Mouse (Mus musculus) right cerebral cortex, postnatal 36 days (tissue): Measurements from ENCODE around the gene Bcl2l11.
"Not testable (repeated sequence)": the region's sequence is repeated elsewhere in the genome, so short reads cannot be mapped to it uniquely, and the experiment has no call there.

Experiments
- DNase-seq, 2 experiments: peaks; one replicate each; pipeline ENCODE4 v3.0.0; 2022; ENCODE audit warnings: low spot score in 2 of 2, mixed read lengths in 1 of 2

The Bcl2l11 gene

DNA sequence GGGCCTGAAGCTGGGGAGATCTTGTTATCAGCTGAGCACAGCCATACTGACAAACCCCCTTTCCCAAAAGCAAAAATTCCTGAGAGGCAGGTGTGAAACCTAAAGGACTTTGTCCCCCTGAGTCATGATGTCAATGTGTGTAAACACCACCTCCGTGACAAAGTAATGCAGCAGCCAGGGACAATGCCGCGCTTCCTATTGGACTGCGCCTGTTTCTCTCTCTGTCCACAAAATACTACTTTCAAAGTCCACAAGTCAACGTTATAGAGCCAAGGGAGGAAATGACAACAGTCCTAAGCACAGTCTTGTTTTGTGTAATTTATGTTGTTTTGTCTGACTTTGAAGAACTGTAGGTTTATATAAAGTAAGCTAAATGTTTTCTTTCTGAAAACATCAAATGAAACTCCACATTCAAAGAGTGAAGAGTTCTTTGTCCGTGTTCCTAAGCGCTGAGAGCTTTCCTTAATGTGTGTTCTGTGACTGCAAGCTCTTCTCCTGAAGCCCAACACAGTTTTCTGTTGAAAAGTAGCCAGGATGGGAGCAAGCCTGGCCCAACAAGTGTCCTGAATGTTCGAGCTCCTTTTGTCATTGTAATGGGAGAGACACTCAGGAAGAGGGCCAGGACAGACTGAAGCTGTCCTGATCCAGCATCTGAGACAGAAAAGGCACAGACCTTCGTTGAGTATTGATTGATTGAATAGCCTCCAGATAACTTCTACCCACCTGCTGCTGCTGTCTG is 48.9 kb downstream of the Bcl2l11 start:
- no peak for DNase-seq

DNA sequence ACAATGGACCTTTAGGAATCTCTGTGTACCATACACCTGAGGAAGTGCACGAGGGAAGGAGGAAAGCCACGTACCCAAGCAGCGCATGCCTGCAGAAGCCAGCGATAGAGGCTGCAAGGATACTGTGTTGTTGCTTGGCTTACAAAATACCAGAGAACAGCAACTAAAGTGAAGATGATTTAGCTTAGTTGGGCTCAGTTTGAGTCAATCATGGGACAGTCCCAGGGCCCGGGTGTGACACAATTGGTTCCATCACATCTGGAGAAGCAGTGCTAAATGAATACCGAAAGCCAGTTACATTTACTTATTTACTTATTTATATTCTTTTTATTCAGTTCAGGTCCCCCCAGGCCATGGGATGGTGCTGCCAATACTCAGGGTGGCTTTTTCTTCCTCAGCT is 49.8 kb downstream of the Bcl2l11 start:
- DNase-seq, result no peak

DNA sequence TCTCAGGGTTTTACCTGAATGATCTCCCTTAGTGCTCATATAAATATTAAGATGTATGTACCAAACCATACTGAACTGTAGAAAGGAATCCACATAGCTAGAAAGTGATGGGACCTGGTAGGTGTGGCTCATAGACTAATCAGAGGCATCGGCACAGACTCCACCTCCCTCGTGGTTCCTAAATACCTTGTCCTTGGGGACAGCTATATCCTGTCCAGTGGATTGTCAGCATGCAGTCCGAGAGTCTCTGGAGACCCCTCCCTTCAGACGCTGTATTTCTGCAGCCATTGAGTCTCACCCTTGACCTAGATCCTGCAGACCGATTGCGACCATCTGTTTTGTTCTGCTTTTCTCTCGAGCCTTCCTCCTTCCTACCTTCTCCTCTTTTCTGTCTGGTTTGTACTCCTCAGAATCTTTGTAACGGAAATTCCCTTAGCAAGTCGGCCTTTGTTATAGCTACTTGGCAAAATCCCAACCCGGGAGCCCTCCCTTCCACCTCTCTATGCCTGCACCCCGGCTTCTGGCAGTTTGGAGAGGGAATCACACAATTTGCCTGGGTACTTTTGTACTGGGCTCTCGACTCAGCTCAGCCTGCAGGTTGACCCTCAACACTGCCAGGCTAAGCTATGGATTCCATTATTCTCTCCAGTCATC is 50.7 kb downstream of the Bcl2l11 start:
- DNase-seq, result no peak

DNA sequence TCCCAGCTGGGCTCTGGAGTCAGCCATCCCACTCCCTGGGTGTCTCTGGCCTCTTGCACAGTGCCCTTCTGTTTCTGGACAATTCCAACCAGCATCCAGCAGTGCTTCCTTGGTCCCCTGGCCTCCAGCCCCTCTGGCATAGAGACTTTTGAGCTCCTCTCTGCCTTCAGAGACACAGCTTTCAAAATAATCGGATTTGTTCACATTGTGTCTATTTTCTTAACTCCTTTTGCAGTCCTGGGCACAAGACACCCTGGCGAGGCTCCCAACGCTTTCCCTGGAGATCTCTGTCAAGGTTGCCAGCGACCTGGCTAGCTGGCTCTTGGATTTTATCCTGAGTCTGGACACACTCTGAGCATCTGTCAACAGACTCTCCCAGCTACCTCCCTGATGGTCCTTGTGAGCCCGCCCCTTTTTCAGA is 51.4 kb downstream of the Bcl2l11 start:
- DNase-seq, result no peak

DNA sequence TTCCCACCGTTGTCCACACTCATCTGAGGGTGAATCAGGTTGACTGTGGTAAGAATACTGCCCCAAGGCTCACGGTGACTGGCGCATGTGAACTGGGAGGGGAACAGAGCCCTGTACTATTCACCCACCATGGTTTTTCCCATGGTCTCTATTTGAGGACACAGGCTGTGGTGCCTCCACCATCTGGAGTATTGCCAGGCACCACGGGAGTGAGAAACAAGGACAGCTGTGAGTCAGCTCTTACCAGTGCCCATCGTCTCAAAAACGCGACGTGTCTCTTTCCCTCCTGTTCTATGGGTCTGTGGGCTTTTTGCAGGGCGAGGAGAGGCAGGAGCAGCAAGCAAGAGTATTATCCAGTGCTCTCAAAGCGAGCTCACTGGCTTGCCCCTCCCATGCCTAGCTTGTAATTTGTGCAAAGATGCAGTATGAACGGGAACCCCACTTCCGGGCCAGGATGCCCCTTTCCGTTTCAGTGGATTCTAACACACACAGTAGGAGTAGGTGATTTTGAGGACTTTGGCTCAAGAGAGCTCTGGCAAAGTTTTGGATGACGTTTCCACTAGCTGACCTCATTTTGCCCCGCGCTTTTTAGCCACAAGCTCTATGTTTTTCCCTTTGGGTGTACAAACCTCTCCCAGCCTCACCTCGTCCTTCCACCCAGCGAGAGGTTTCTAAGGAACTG is 53.4 kb downstream of the Bcl2l11 start:
- DNase-seq, result no peak

DNA sequence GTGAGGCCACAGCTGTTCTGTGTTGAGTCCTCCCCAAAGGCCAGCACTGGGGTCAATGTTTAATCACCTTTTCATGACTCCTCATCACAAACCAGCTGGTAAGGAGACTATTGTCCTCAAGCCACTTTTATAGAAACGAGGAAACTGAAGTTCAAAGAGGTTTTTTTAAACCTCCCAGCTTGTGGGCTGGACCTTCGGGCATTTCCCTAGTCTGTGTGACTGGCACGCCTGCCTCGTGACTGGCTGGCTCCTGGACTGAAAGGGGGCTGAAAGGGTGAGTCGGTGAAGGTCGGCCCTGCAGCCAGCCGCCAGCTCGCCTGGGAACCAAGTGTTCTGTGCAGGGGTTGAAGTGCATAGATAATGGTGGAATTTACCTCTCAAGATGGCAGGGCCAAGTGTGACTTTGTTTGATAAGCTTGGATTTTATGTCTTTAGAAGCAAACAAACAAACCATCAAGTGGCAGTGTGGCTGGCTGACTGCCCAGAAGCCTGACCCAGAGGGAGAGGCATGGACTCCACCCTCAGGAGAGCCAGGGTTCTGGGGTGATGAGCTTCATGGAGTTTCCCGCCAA is 54.1 kb downstream of the Bcl2l11 start:
- no peak for DNase-seq

DNA sequence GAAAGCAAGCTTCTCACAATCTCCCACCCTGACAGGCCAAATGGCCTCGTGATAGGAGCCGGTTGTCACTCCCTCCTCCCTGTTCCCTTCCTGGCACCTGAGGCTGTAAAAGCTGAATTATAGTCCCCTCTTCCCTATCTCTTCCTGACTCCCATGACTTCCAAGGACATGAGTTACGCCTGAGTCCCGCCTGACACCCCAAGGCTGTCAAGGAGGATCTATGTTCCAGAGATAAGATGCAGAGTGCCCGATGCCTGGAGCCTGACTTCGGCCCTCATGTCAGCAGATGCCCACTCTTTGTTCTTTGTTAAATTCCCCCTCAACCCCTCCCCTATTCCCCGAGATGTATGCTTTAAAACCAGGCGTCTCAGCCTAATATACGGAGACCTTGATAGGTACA is 56.3 kb downstream of the Bcl2l11 start:
- DNase-seq, result not testable (repeated sequence)

DNA sequence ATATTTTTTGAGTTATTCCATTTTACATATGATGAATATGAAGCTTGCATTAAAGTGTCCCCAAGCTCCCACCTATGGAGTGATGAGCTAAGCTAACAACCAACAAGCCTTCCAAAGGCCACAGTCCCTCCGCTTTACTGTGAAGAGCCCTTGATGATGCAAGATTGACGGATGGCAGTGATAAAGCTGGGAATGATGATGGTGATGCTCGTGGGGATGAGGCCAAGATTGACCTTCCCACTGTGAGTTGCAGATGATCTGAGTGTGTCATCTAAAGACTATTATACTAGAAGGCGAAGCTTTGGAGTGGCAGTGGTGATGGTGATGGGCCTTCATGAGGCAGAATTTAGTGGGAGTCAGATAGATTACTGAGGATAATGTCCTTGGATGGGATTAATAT is 56.9 kb downstream of the Bcl2l11 start:
- DNase-seq, result no peak

DNA sequence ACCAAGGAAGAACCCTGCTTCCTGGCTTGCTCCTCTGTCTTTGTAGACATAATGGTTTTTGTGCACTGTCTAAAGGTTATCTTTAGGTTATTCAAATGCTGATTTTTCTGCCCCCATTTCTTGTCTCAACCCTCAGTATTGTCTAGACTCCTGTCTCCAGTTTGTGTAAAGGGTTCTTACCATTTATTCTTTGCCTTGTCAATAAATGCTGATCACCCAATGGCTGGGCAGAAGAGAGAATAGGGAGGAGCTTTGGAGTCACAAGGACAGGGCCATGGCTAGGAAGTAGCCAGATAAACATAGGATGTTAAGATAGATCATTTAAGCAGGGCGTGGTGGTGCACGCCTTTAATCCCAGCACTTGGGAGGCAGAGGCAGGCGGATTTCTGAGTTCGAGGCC is 57.9 kb downstream of the Bcl2l11 start:
- DNase-seq, result no peak

DNA sequence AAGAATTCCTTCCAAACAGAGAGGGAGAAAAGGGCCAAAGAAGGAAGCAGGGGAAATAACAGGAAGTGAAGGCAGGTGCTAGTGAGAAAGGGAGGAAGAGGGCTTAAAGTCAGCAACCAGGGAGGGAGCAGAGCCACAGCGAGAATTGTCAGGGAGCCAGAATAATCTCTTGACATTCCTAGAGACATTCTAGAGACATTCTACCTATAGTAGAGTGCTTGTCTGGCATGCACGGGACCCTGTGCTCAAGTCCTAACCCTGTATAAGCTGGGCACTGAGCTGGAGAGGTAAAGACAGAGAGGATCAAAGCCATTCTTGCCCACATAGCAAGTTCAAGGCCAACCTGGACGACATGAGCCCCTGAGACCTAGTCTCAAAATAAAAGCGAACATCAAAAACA is 60.1 kb downstream of the Bcl2l11 start:
- DNase-seq, result no peak

DNA sequence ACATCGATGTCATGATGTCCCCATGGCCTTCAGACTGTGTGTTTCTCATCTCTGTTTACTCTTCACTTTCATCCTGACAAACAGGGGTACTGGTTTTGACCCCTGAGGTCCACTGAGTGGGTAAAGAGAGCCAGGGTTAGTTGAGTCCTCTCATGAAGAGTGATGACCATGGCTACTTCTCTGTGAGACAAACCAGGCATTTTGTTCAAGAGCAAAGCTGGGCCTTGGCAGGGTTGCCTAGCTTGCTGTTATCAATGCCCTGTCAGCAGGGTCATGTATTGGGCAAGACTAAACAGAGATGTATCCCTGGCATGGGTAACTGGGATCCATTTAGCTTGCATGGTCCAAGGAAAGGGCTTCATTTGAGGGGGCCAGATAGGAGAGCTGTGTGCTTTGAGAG is 61.4 kb downstream of the Bcl2l11 start:
- DNase-seq, result no peak

DNA sequence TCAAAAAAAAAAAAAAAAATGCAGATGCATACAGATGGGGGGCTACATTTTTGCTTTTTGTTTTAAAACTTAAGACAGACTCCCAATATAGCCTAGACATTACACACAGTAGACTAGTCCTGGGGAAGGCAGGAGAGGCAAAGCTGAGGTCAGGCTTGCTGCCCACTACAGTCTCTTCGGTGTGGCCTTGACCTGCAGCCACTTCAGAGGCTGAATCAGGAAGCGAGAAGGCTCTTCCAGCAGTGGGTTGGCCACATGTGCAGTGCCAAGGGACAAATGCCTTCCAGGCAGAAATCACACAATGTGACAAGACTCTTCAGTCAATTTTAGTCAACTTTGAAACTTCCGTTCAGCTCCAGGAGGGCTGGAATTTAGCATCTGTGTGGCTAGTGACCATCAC is 62.6 kb downstream of the Bcl2l11 start:
- DNase-seq, result no peak

DNA sequence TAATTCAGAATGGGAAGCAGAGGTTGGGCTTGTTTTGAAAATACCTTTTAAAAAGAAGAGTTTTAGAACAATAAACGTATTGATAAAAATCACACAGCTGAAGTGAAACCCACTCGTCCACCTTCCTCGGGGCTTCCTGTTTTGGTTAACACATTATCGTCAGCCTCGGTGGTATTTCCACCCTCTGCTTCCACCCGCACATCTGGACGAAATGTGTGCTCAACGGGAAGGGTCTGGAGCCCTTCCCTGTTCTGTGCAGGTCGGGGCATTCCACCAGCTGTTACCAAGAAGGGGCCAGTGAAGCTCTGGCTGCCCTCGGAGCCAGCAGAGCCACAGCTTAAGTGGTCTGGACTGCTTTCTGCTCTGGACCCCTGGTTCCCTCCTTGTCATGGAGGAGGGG is 63.9 kb downstream of the Bcl2l11 start:
- no peak for DNase-seq

DNA sequence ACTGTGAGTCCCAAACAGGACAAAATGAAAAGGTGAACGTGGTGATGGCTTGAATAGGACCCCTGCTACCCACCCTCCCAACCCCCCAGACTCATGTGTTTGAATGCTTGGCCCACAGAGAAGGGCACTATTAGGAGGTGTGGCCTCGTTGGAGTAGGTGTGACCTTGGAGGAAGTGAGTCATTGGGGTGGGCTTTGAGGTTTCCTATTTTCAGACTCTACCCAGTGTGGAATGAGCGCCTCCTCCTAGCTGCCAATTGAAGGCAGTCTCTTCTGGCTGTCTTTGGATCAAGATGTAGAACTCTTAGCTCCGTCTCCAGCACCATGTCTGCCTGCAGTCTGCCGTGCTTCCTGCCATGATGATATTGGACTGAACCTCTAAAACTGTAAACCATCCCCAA is 64.4 kb downstream of the Bcl2l11 start:
- no peak for DNase-seq

DNA sequence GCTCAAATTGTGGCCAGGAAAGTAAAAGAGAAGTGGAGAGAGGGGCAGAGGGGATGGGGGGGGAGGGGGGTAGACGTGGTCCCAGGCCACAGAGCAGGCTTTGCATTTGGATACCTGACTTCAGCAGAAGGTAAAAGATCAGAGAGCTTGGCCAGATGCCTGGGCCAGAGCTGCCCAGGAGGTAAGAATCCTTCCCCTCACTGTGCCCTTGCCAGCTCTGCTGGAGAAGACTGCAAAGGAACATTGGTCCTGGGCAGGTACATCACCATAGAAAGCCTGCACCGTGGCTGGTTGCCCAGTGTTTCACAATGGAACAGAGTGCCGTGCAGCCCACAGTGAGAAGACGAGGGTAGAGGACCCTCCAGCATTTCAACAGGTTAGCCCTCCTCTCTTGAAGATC is 67.6 kb downstream of the Bcl2l11 start:
- no peak for DNase-seq

DNA sequence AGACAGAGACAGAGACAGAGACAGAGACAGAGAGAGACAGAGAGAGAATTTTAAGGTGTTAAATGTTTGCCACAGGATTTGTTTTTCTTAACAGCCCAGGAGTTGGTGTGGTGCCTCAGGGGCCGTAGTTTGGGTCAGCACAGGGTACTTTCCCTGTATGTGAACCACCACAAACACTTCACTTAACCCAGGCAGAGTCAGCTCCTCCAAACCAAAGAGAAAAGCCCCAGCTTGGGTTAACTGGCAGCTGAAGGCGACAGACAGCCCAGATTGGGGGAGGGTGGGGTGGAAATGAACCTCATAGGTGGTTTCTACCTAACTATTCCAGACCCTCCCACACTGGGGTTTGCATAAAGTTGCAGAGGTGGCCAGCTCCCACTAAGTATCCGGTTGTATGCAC is 71.5 kb downstream of the Bcl2l11 start:
- DNase-seq, result no peak

DNA sequence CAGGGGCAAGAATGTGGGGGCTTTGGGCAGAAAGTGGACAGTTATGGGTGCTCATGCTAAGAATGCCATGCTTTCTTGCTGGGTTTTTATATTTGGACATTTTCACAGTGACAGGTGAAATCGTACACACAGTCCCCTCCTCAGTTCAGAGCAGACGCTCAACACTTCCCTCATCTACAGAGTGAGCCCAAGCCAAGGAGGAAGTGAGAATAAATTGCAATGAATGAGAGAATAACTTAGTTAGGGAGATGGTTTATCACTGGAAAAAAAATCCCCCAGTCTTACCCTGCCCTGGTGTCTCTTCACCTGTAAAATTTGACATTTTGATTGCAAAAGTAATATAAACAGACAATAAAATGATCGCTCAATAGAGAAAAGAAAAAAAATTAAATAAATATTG is 77.3 kb downstream of the Bcl2l11 start:
- DNase-seq, result no peak

DNA sequence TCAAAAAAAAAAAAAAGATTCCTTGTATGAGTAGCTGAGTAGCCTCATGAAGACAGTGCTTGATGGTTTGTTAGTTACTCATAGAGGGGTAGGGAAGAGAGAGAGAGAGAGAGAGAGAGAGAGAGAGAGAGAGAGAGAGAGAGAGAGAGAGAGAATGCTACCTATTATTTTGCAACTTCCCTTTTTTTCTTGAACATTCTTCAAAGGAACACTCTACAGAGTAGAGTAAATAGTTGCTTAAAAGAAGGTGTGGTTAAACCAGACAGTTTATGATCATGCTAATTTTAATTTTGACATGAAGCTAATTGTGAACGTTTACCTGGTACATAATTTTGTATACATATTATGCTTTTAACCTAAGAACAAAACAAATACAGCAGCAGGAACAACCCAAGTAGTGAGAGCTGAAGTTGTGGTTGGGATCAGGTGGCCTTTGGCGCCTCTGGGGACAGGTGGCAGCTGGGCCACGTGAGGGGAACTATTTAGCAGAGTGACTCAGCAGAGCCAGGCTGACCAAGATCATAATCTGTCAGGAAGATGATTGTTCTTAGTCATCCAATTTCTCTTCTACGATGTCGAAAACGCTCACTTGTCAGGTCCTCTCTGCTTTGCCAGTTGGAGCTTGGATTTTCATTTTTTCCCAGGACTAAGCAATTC is 78.0 kb downstream of the Bcl2l11 start:
- no peak for DNase-seq

DNA sequence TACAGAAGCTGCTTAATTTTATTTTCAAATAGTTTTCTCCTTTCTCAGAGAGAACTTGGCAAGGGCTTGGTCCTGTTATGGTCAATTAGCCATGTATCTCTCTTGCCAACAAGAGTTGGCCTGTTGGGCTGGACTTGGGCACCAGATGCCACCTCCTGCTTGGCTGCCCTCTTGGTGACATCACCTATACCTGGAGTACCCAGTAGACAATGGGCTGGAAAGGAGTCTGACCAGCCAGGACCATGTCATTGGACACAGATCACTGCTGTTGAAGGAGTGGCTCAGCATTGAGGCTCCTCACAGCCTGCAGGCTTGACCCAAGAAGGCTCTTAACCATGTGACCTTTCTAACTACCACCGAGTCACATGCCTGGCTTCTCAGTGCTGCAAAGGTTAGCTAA is 82.7 kb downstream of the Bcl2l11 start:
- no peak for DNase-seq

DNA sequence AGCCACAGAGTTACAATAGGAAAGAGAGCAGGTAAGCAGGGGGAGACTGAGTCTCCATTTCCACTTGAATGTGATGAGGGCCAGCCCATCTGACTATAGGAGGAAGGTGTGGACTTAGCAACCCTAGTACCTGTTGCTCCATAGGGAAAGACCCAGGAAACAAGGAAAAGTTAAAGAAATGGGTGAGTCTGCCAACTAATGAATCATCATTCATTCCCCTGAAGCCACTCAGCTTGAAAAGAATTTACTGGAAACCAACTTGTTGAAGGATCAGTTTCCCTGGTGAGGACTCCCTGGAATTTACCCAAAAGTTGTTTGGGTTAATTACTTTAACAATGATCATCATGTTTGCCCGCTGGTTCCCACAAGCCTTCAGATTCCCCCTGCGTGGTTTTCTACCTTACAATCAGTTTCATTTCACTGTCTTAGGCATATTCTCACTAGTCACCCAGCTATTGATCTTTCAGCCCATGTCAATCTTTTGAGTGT is 84.0 kb downstream of the Bcl2l11 start:
- DNase-seq, result no peak

DNA sequence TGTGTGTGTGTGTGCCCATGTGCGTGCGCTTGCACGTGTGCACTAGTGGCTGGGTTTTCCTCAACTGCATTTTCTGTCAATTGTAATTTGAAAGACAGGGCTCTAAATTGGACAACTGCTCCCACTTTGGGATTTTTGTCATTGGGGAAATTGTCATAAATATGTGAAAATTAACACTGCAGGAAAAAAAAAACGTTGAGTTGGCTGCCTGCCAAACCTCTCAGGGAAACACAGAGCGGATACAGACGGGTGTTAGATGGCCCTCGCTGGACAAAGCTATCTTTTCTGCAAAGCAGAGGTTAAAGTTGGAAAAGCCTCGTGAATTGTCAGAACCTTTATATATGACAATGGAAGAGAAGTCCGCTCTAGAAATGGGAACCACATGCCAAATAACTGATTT is 84.5 kb downstream of the Bcl2l11 start:
- DNase-seq, result no peak
